ENCODE assay signal across 8 mouse cellular contexts in genomic region chr6:87788896-87789587, GRCm38 (mm10). TPM values are rescaled to one million over a fixed set of nuclear protein-coding genes. Genes with fewer than 3 reads are reported as not detected.
DNase-seq lines count a peak whose midpoint lies in the region; ATAC-seq and TF ChIP-seq lines count a peak whose summit lies in the region.

No protein-coding gene starts in this region.

- H3K27me3 ChIP-seq in forebrain, embryonic 11.5 days (ENCODE audit: control insufficient read depth, insufficient read depth, low read length): no peaks in the 10 kb centered on the region
- H3K27me3 ChIP-seq in forebrain, embryonic 15.5 days: no peaks in the 10 kb centered on the region
- no peaks in the 10 kb centered on the region for H3K27me3 ChIP-seq in MEL (ENCODE audit: control insufficient read depth in 1 of 2, insufficient read depth in 2 of 2, low read length in 2 of 2)
- no peaks in the 10 kb centered on the region for H3K27me3 ChIP-seq in heart, postnatal 0 days (ENCODE audit: control insufficient read depth, insufficient read depth, low read length)
- H3K27me3 ChIP-seq in liver, embryonic 13.5 days: no peaks in the 10 kb centered on the region
- no peaks in the 10 kb centered on the region for H3K27me3 ChIP-seq in neural tube, embryonic 14.5 days (ENCODE audit: control insufficient read depth, insufficient read depth, low read length)

- no peak for ATAC-seq in forebrain, embryonic 11.5 days (replicated peaks; ENCODE audit: low FRiP score)
- no peak for ATAC-seq in forebrain, embryonic 15.5 days (replicated peaks)
- ATAC-seq in heart, postnatal 0 days (ENCODE audit: insufficient read depth, low read depth): peak; percentile 57
- ATAC-seq in liver, embryonic 13.5 days (ENCODE audit: low read depth): no peak
- ATAC-seq in neural tube, embryonic 14.5 days (ENCODE audit: low read depth): peak; percentile 24; the same call in 1 of the 2 replicates
- ATAC-seq in activated CD4-positive, CD25-positive, alpha-beta regulatory T cell, adult 4 months: no peak

- no peak for TF ChIP-seq CTCF in MEL (IDR thresholded peaks at IDR 0.05 in 2 of 3, conservative IDR thresholded peaks at IDR 0.05 in 1 of 3; ENCODE audit: control insufficient read depth in 1 of 3, insufficient read depth in 1 of 3, low read depth in 2 of 3, low read length in 3 of 3, poor library complexity in 1 of 3, severe bottlenecking in 1 of 3)
- no peak for TF ChIP-seq CTCF in heart, postnatal 0 days (IDR thresholded peaks at IDR 0.05; ENCODE audit: low read depth)

- H3K4me2 ChIP-seq in forebrain, embryonic 11.5 days (ENCODE audit: low read depth, low read length, severe bottlenecking): no peak overlapping the region
- H3K4me2 ChIP-seq in forebrain, embryonic 15.5 days (replicated peaks): no peak overlapping the region
- no peak overlapping the region for H3K4me2 ChIP-seq in heart, postnatal 0 days (ENCODE audit: low read depth, low read length)
- H3K4me2 ChIP-seq in liver, embryonic 13.5 days: no peak overlapping the region
- H3K4me2 ChIP-seq in neural tube, embryonic 14.5 days (ENCODE audit: low read depth, low read length): no peak overlapping the region

- peak; percentile 47 for DNase-seq in forebrain, embryonic 11.5 days (ENCODE audit: low spot score)
- DNase-seq in MEL (ENCODE audit: low read depth, low spot score): peak; percentile 41
- peak; percentile 43 for DNase-seq in heart, postnatal 0 days (ENCODE audit: low spot score)
- no peak for DNase-seq in liver, embryonic 13.5 days
- no peak for DNase-seq in embryo, embryonic 11 days

- no peaks in the 10 kb centered on the region for H3K79me2 ChIP-seq in MEL (ENCODE audit: control insufficient read depth, insufficient read depth, low read length, poor library complexity)

- TF ChIP-seq POLR2A in MEL (IDR thresholded peaks at IDR 0.05; ENCODE audit: control insufficient read depth in 1 of 2, insufficient read depth in 1 of 2, low read depth in 1 of 2, low read length in 2 of 2, poor library complexity in 1 of 2): no peak

- H3K36me3 ChIP-seq in forebrain, embryonic 11.5 days (ENCODE audit: control insufficient read depth, insufficient read depth, low read length): no peaks in the 10 kb centered on the region
- H3K36me3 ChIP-seq in forebrain, embryonic 15.5 days: 0 out of 2 replicates have a peak, but pooled peaks cover 12% of the 10 kb centered on the region
- peaks cover 0 to 28% of the 10 kb centered on the region in 2 experiments; a peak in 2 of 4 replicates for H3K36me3 ChIP-seq in MEL (ENCODE audit: control insufficient read depth in 1 of 2, insufficient read depth in 2 of 2, low read length in 2 of 2)
- peaks cover 11% of the 10 kb centered on the region for H3K36me3 ChIP-seq in heart, postnatal 0 days (replicated peaks; ENCODE audit: control insufficient read depth, insufficient read depth, low read length)
- peaks cover 53% of the 10 kb centered on the region for H3K36me3 ChIP-seq in liver, embryonic 13.5 days
- peaks cover 9% of the 10 kb centered on the region; the same call in 1 of the 2 replicates for H3K36me3 ChIP-seq in neural tube, embryonic 14.5 days (ENCODE audit: control insufficient read depth, insufficient read depth, low read length)

- H3K9me3 ChIP-seq in forebrain, embryonic 11.5 days (ENCODE audit: control insufficient read depth, low read length): no peaks in the 10 kb centered on the region
- no peaks in the 10 kb centered on the region for H3K9me3 ChIP-seq in forebrain, embryonic 15.5 days
- H3K9me3 ChIP-seq in MEL (replicated peaks; ENCODE audit: insufficient read depth, low read length): no peaks in the 10 kb centered on the region
- H3K9me3 ChIP-seq in heart, postnatal 0 days (replicated peaks; ENCODE audit: control insufficient read depth, low read length): no peaks in the 10 kb centered on the region
- no peaks in the 10 kb centered on the region for H3K9me3 ChIP-seq in liver, embryonic 13.5 days (replicated peaks)
- H3K9me3 ChIP-seq in neural tube, embryonic 14.5 days (ENCODE audit: control insufficient read depth, low read length): no peaks in the 10 kb centered on the region

- TF ChIP-seq RAD21 in MEL (IDR thresholded peaks at IDR 0.05; ENCODE audit: low read depth, low read length): no peak

- peak; percentile 39 to 43; a peak in 2 of 4 replicates for TF ChIP-seq EP300 in MEL (IDR thresholded peaks at IDR 0.05; ENCODE audit: low read depth in 1 of 2, low read length in 2 of 2)
- no peak for TF ChIP-seq EP300 in heart, postnatal 0 days (IDR thresholded peaks at IDR 0.05; ENCODE audit: low read depth)

- WGBS in forebrain, embryonic 11.5 days: 70% methylated on average over 5 of the region's 5 CpGs
- WGBS in forebrain, embryonic 15.5 days: 33% methylated on average over 5 of the region's 5 CpGs
- 26% methylated on average over 5 of the region's 5 CpGs for WGBS in heart, postnatal 0 days
- WGBS in liver, embryonic 13.5 days (ENCODE audit: insufficient replicate concordance): 55% methylated on average over 5 of the region's 5 CpGs
- 30% methylated on average over 5 of the region's 5 CpGs for WGBS in neural tube, embryonic 14.5 days

- no peak overlapping the region; the same call in 1 of the 2 replicates for H3K27ac ChIP-seq in forebrain, embryonic 11.5 days (ENCODE audit: low read depth, low read length)
- no peak overlapping the region for H3K27ac ChIP-seq in forebrain, embryonic 15.5 days (replicated peaks)
- H3K27ac ChIP-seq in MEL (ENCODE audit: control insufficient read depth, low read depth, low read length): no peak overlapping the region
- H3K27ac ChIP-seq in heart, postnatal 0 days (ENCODE audit: low read depth): peak overlapping the region; percentile 67
- peak overlapping the region; percentile 99 for H3K27ac ChIP-seq in liver, embryonic 13.5 days
- H3K27ac ChIP-seq in neural tube, embryonic 14.5 days (ENCODE audit: low read depth, low read length): no peak overlapping the region

- no peaks in the 10 kb centered on the region for H3K4me1 ChIP-seq in forebrain, embryonic 11.5 days (replicated peaks; ENCODE audit: control insufficient read depth, insufficient read depth, low read length)
- H3K4me1 ChIP-seq in forebrain, embryonic 15.5 days: peaks cover 9% of the 10 kb centered on the region
- H3K4me1 ChIP-seq in MEL (ENCODE audit: control insufficient read depth in 1 of 2, insufficient read depth in 2 of 2, low read length in 2 of 2): peaks cover 30 to 40% of the 10 kb centered on the region in 2 experiments
- peaks cover 8% of the 10 kb centered on the region for H3K4me1 ChIP-seq in heart, postnatal 0 days (ENCODE audit: control insufficient read depth, insufficient read depth)
- peaks cover 70% of the 10 kb centered on the region for H3K4me1 ChIP-seq in liver, embryonic 13.5 days (replicated peaks)
- H3K4me1 ChIP-seq in neural tube, embryonic 14.5 days (ENCODE audit: control insufficient read depth, insufficient read depth, low read length): peaks cover 3% of the 10 kb centered on the region; the same call in 1 of the 2 replicates

- H3K9ac ChIP-seq in forebrain, embryonic 11.5 days (ENCODE audit: low read length): no peak overlapping the region
- H3K9ac ChIP-seq in forebrain, embryonic 15.5 days (replicated peaks): no peak overlapping the region
- H3K9ac ChIP-seq in MEL (ENCODE audit: control insufficient read depth, low read depth, low read length, poor library complexity, severe bottlenecking): no peak overlapping the region
- 0 out of 2 replicates have a peak overlapping the region, but pooled peaks have one; percentile 25 for H3K9ac ChIP-seq in heart, postnatal 0 days (replicated peaks; ENCODE audit: low read depth, low read length)
- peak overlapping the region; percentile 76 for H3K9ac ChIP-seq in liver, embryonic 13.5 days
- H3K9ac ChIP-seq in neural tube, embryonic 14.5 days (replicated peaks; ENCODE audit: low read depth, low read length): no peak overlapping the region

- H3K4me3 ChIP-seq in forebrain, embryonic 11.5 days (ENCODE audit: low read depth, low read length): no peak overlapping the region
- H3K4me3 ChIP-seq in forebrain, embryonic 15.5 days: no peak overlapping the region
- no peak overlapping the region for H3K4me3 ChIP-seq in MEL (ENCODE audit: control insufficient read depth in 1 of 2, insufficient read depth in 1 of 2, low read depth in 2 of 2, low read length in 2 of 2)
- H3K4me3 ChIP-seq in heart, postnatal 0 days (ENCODE audit: low read depth, low read length): no peak overlapping the region
- H3K4me3 ChIP-seq in liver, embryonic 13.5 days (replicated peaks): no peak overlapping the region
- no peak overlapping the region for H3K4me3 ChIP-seq in neural tube, embryonic 14.5 days (ENCODE audit: low read depth, low read length)

RNA-seq across cellular contexts. Expression of gene Gp9, which starts 11.2 kb away (rescaled TPM):
- polyA plus RNA-seq in forebrain, embryonic 11.5 days (2014; fragmentation: Nextera tagmentation; extraction: Ambion mirVana): 2.5 and 2.8 TPM in 2 replicates
- 0.46 and 0.65 TPM in 2 replicates for polyA plus RNA-seq in forebrain, embryonic 15.5 days (2015; fragmentation: Nextera tagmentation; extraction: Ambion mirVana)
- 2.4 and 3.9 TPM in 2 replicates for total RNA-seq in MEL (2012; rRNA removed)
- 10 to 100 TPM in 1 of 2 experiments, not detected in 1; 11.1 TPM for polyA plus RNA-seq in MEL (2012; ENCODE audit: insufficient read depth in 1 of 2, insufficient read length in 2 of 2, low read depth in 1 of 2, low replicate concordance in 2 of 2, missing spikeins in 1 of 2)
- total RNA-seq in heart, postnatal 0 days (2014; rRNA removed; ENCODE audit: low replicate concordance): 0.19 and 0.23 TPM in 2 replicates
- polyA plus RNA-seq in heart, postnatal 0 days (2015; fragmentation: Nextera tagmentation; extraction: Ambion mirVana): 0.89 and 1.0 TPM in 2 replicates
- 32.7 and 35.6 TPM in 2 replicates for polyA plus RNA-seq in liver, embryonic 13.5 days (2015; fragmentation: Nextera tagmentation; extraction: Ambion mirVana)
- polyA plus RNA-seq in neural tube, embryonic 14.5 days (2014; fragmentation: Nextera tagmentation; extraction: Ambion mirVana): 0.32 and 0.73 TPM in 2 replicates
- polyA plus RNA-seq in activated CD4-positive, CD25-positive, alpha-beta regulatory T cell, adult 4 months (2017; shearing (Covaris generic)): not detected

RNA-seq across cellular contexts. Expression of gene Rab43, which starts 22.9 kb away (rescaled TPM):
- polyA plus RNA-seq in forebrain, embryonic 11.5 days (2014; fragmentation: Nextera tagmentation; extraction: Ambion mirVana): 9.4 and 9.7 TPM in 2 replicates
- 6.9 and 8.0 TPM in 2 replicates for polyA plus RNA-seq in forebrain, embryonic 15.5 days (2015; fragmentation: Nextera tagmentation; extraction: Ambion mirVana)
- total RNA-seq in MEL (2012; rRNA removed): 3.1 and 4.0 TPM in 2 replicates
- polyA plus RNA-seq in MEL (2012; ENCODE audit: insufficient read depth in 1 of 2, insufficient read length in 2 of 2, low read depth in 1 of 2, low replicate concordance in 2 of 2, missing spikeins in 1 of 2): 10 to 100 TPM in 1 of 2 experiments, not detected in 1; 13.2 TPM
- total RNA-seq in heart, postnatal 0 days (2014; rRNA removed; ENCODE audit: low replicate concordance): 11.8 and 19.7 TPM in 2 replicates
- polyA plus RNA-seq in heart, postnatal 0 days (2015; fragmentation: Nextera tagmentation; extraction: Ambion mirVana): 6.7 and 6.8 TPM in 2 replicates
- polyA plus RNA-seq in liver, embryonic 13.5 days (2015; fragmentation: Nextera tagmentation; extraction: Ambion mirVana): 20.6 and 24.1 TPM in 2 replicates
- polyA plus RNA-seq in neural tube, embryonic 14.5 days (2014; fragmentation: Nextera tagmentation; extraction: Ambion mirVana): 8.9 and 12.3 TPM in 2 replicates
- 10 to 100 TPM in 1 of 2 experiments, 1 to 10 TPM in 1; 9.4 to 17.2 TPM for polyA plus RNA-seq in activated CD4-positive, CD25-positive, alpha-beta regulatory T cell, adult 4 months (2017; shearing (Covaris generic))

RNA-seq across cellular contexts. Expression of gene Gm45140, which starts 46.6 kb away (rescaled TPM):
- polyA plus RNA-seq in forebrain, embryonic 11.5 days (2014; fragmentation: Nextera tagmentation; extraction: Ambion mirVana): 2.7 and 5.0 TPM in 2 replicates
- polyA plus RNA-seq in forebrain, embryonic 15.5 days (2015; fragmentation: Nextera tagmentation; extraction: Ambion mirVana): 3.6 and 3.7 TPM in 2 replicates
- 9.6 and 9.9 TPM in 2 replicates for total RNA-seq in MEL (2012; rRNA removed)
- 10 to 100 TPM in 1 of 2 experiments, not detected in 1; 26.2 TPM for polyA plus RNA-seq in MEL (2012; ENCODE audit: insufficient read depth in 1 of 2, insufficient read length in 2 of 2, low read depth in 1 of 2, low replicate concordance in 2 of 2, missing spikeins in 1 of 2)
- not detected in 2 replicates for total RNA-seq in heart, postnatal 0 days (2014; rRNA removed; ENCODE audit: low replicate concordance)
- polyA plus RNA-seq in heart, postnatal 0 days (2015; fragmentation: Nextera tagmentation; extraction: Ambion mirVana): 0.58 and 1.1 TPM in 2 replicates
- 3.5 and 5.8 TPM in 2 replicates for polyA plus RNA-seq in liver, embryonic 13.5 days (2015; fragmentation: Nextera tagmentation; extraction: Ambion mirVana)
- polyA plus RNA-seq in neural tube, embryonic 14.5 days (2014; fragmentation: Nextera tagmentation; extraction: Ambion mirVana): 1.9 and 3.9 TPM in 2 replicates
- polyA plus RNA-seq in activated CD4-positive, CD25-positive, alpha-beta regulatory T cell, adult 4 months (2017; shearing (Covaris generic)): 1 to 10 TPM; 2.5 to 3.6 TPM

RNA-seq across cellular contexts. Expression of gene Isy1, which starts 49.6 kb away (rescaled TPM):
- 64.0 and 73.8 TPM in 2 replicates for polyA plus RNA-seq in forebrain, embryonic 11.5 days (2014; fragmentation: Nextera tagmentation; extraction: Ambion mirVana)
- 37.8 and 38.7 TPM in 2 replicates for polyA plus RNA-seq in forebrain, embryonic 15.5 days (2015; fragmentation: Nextera tagmentation; extraction: Ambion mirVana)
- total RNA-seq in MEL (2012; rRNA removed): 60.5 and 64.5 TPM in 2 replicates
- polyA plus RNA-seq in MEL (2012; ENCODE audit: insufficient read depth in 1 of 2, insufficient read length in 2 of 2, low read depth in 1 of 2, low replicate concordance in 2 of 2, missing spikeins in 1 of 2): 100 to 1,000 TPM in 1 of 2 experiments, not detected in 1; 115 TPM
- 5.6 and 40.5 TPM in 2 replicates for total RNA-seq in heart, postnatal 0 days (2014; rRNA removed; ENCODE audit: low replicate concordance)
- 16.7 and 18.4 TPM in 2 replicates for polyA plus RNA-seq in heart, postnatal 0 days (2015; fragmentation: Nextera tagmentation; extraction: Ambion mirVana)
- polyA plus RNA-seq in liver, embryonic 13.5 days (2015; fragmentation: Nextera tagmentation; extraction: Ambion mirVana): 51.5 and 63.6 TPM in 2 replicates
- polyA plus RNA-seq in neural tube, embryonic 14.5 days (2014; fragmentation: Nextera tagmentation; extraction: Ambion mirVana): 25.1 and 27.2 TPM in 2 replicates
- 100 to 1,000 TPM in 1 of 2 experiments, 10 to 100 TPM in 1; 82.2 to 102 TPM for polyA plus RNA-seq in activated CD4-positive, CD25-positive, alpha-beta regulatory T cell, adult 4 months (2017; shearing (Covaris generic))

RNA-seq across cellular contexts. Expression of gene Efcc1, which starts 58.4 kb away (rescaled TPM):
- 1.5 TPM in 2 replicates for polyA plus RNA-seq in forebrain, embryonic 11.5 days (2014; fragmentation: Nextera tagmentation; extraction: Ambion mirVana)
- 2.0 TPM in 2 replicates for polyA plus RNA-seq in forebrain, embryonic 15.5 days (2015; fragmentation: Nextera tagmentation; extraction: Ambion mirVana)
- total RNA-seq in MEL (2012; rRNA removed): 0.27 TPM in 1 of 2 replicates, not detected in the other
- 1 to 10 TPM in 1 of 2 experiments, not detected in 1; 1.2 TPM for polyA plus RNA-seq in MEL (2012; ENCODE audit: insufficient read depth in 1 of 2, insufficient read length in 2 of 2, low read depth in 1 of 2, low replicate concordance in 2 of 2, missing spikeins in 1 of 2)
- 0.77 TPM in 1 of 2 replicates, not detected in the other for total RNA-seq in heart, postnatal 0 days (2014; rRNA removed; ENCODE audit: low replicate concordance)
- polyA plus RNA-seq in heart, postnatal 0 days (2015; fragmentation: Nextera tagmentation; extraction: Ambion mirVana): 0.62 and 0.75 TPM in 2 replicates
- 0.16 and 0.35 TPM in 2 replicates for polyA plus RNA-seq in liver, embryonic 13.5 days (2015; fragmentation: Nextera tagmentation; extraction: Ambion mirVana)
- polyA plus RNA-seq in neural tube, embryonic 14.5 days (2014; fragmentation: Nextera tagmentation; extraction: Ambion mirVana): 4.6 TPM in 2 replicates
- polyA plus RNA-seq in activated CD4-positive, CD25-positive, alpha-beta regulatory T cell, adult 4 months (2017; shearing (Covaris generic)): under 1 TPM in 1 of 2 experiments, not detected in 1; 0.60 TPM

Comparison
In these comparisons a context has a peak if more than half of its experiments do, and no peak if none do; other contexts are left out.
1. ATAC-seq: peak in heart, postnatal 0 days (single experiment) and neural tube, embryonic 14.5 days (single experiment); none in forebrain, embryonic 11.5 days (single experiment), forebrain, embryonic 15.5 days (single experiment), liver, embryonic 13.5 days (single experiment) and activated CD4-positive, CD25-positive, alpha-beta regulatory T cell, adult 4 months (single experiment).
2. DNase-seq: peak in forebrain, embryonic 11.5 days (single experiment), MEL (single experiment) and heart, postnatal 0 days (single experiment); none in liver, embryonic 13.5 days (single experiment) and embryo, embryonic 11 days (single experiment).
3. H3K27ac ChIP-seq: peak in heart, postnatal 0 days (single experiment) and liver, embryonic 13.5 days (single experiment); none in forebrain, embryonic 11.5 days (single experiment), forebrain, embryonic 15.5 days (single experiment), MEL (single experiment) and neural tube, embryonic 14.5 days (single experiment).
4. H3K9ac ChIP-seq: peak in heart, postnatal 0 days (single experiment) and liver, embryonic 13.5 days (single experiment); none in forebrain, embryonic 11.5 days (single experiment), forebrain, embryonic 15.5 days (single experiment), MEL (single experiment) and neural tube, embryonic 14.5 days (single experiment).